Mouse (Mus musculus) heart, embryonic 14.5 days (tissue): ENCODE measurements around the gene Foxa3. TPM values are rescaled to one million over a fixed set of nuclear protein-coding genes. Genes with fewer than 3 reads are reported as not detected.

Experiments
- polyA plus RNA-seq: library from polyadenylated mRNA; unstranded; fragments of >200 nt; fragmentation: Nextera tagmentation; extraction: Ambion mirVana; gene quantifications from 2 replicates; pipeline ENCODE4 v1.2.1, GENCODE M21; 2014

The Foxa3 gene
- polyA plus RNA-seq, 1 experiment from 2014 or later: not detected

Other genes starting within 250 kb of the Foxa3 start
- gene Psg19, start 225.0 kb downstream of the Foxa3 start, polyA plus RNA-seq: not detected in 2 replicates
- gene Psg17, start 201.9 kb downstream of the Foxa3 start, polyA plus RNA-seq: not detected in 2 replicates
- gene Mill2, start 183.6 kb downstream of the Foxa3 start, polyA plus RNA-seq: 0.16 and 0.46 TPM in 2 replicates
- gene Pglyrp1, start 152.2 kb downstream of the Foxa3 start, polyA plus RNA-seq: 0.93 and 1.8 TPM in 2 replicates
- gene Ccdc61, start 113.1 kb downstream of the Foxa3 start, polyA plus RNA-seq: 12.2 and 14.3 TPM in 2 replicates
- gene Nova2, start 97.7 kb downstream of the Foxa3 start, polyA plus RNA-seq: 0.57 and 0.88 TPM in 2 replicates
- gene Nanos2, start 36.1 kb downstream of the Foxa3 start, polyA plus RNA-seq: not detected in 2 replicates
- gene Mypop, start 32.3 kb downstream of the Foxa3 start, polyA plus RNA-seq: 1.3 and 1.6 TPM in 2 replicates
- gene Irf2bp1, start 19.5 kb downstream of the Foxa3 start, polyA plus RNA-seq: 14.8 and 17.8 TPM in 2 replicates
- gene Sympk, start 839 bp upstream of the Foxa3 start, polyA plus RNA-seq: 15.8 and 16.3 TPM in 2 replicates
- not detected in 2 replicates for gene Rsph6a, start 31.2 kb upstream of the Foxa3 start, polyA plus RNA-seq
- 19.6 and 20.4 TPM in 2 replicates for gene Dmwd, start 52.7 kb upstream of the Foxa3 start, polyA plus RNA-seq
- gene Dmpk, start 60.3 kb upstream of the Foxa3 start, polyA plus RNA-seq: 31.1 and 36.0 TPM in 2 replicates
- 7.3 and 8.3 TPM in 2 replicates for gene Six5, start 71.1 kb upstream of the Foxa3 start, polyA plus RNA-seq
- gene Gm4969, start 94.8 kb upstream of the Foxa3 start, polyA plus RNA-seq: 1.2 TPM in 2 replicates
- gene Fbxo46, start 96.3 kb upstream of the Foxa3 start, polyA plus RNA-seq: 5.5 and 5.6 TPM in 2 replicates
- gene Qpctl, start 125.8 kb upstream of the Foxa3 start, polyA plus RNA-seq: 7.0 and 7.8 TPM in 2 replicates
- gene Snrpd2, start 126.2 kb upstream of the Foxa3 start, polyA plus RNA-seq: 104 and 111 TPM in 2 replicates
- gene Gipr, start 142.6 kb upstream of the Foxa3 start, polyA plus RNA-seq: 51.5 and 52.6 TPM in 2 replicates
- gene Eml2, start 152.9 kb upstream of the Foxa3 start, polyA plus RNA-seq: 8.3 and 9.5 TPM in 2 replicates
- 1.6 and 1.9 TPM in 2 replicates for gene Gpr4, start 189.0 kb upstream of the Foxa3 start, polyA plus RNA-seq
- gene Opa3, start 204.8 kb upstream of the Foxa3 start, polyA plus RNA-seq: 36.5 and 38.6 TPM in 2 replicates
- 66.1 and 68.9 TPM in 2 replicates for gene Vasp, start 248.3 kb upstream of the Foxa3 start, polyA plus RNA-seq